Mouse (Mus musculus) embryonic fibroblast, embryonic 13.5 days (primary cell): Measurements from ENCODE around the gene Pdrg1.

ENCODE experiments used
- CTCF ChIP-seq: IDR thresholded peaks from 2 replicates; pipeline ENCODE4 v1.5.1; 2011; ENCODE audit warnings: mild to moderate bottlenecking, control low read depth, low read length, moderate library complexity, borderline replicate concordance; ENCODE audit not compliant: insufficient read depth
- POLR2A ChIP-seq: IDR thresholded peaks from 2 replicates; pipeline ENCODE4 v1.6.1; 2011; ENCODE audit warnings: low read depth, mild to moderate bottlenecking, control low read depth, low read length, moderate library complexity

GRCm38 (mm10) chr2:152991529-152991928, 23.7 kb downstream of the Pdrg1 start:
- TF ChIP-seq CTCF, result no peak
- TF ChIP-seq POLR2A, result no peak
